ENCODE assay signal across 25 mouse cellular contexts in the genomic region with DNA sequence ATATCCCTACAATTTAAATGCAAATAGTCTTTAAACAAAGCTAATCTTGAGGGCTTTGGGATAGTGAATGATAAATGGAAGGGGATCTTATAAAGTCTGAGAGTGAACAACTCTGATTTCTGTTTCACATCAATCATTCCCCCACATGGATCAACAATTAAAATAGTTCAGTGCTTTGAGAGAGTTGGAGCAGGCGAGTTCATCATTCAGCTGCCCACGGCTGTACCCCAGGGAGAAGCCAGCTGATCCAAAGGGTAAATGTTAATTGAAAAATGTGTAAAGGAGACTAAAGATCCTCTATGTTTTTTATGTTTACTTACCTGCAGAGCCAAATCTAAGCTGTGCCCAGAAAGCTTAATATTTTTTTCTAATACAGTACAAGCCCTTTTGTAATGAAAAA.
A peak's percentile ranks its signal among the peaks of the same experiment; 100 is the strongest.
DNase-seq lines count a peak whose midpoint lies in the region; ATAC-seq and TF ChIP-seq lines count a peak whose summit lies in the region.
"Had no signal": no experiment of that assay in that cellular context is flagged by ENCODE, and none has a peak within 500 bp of the region (broad histone marks: within the 10 kb centered on the region; RNA-seq: fewer than 3 reads in every experiment).

No protein-coding gene starts in this region.

- no peaks in the 10 kb centered on the region for H3K36me3 ChIP-seq in hindbrain, embryonic 12.5 days
- H3K36me3 ChIP-seq in hindbrain, embryonic 16.5 days (ENCODE audit: control insufficient read depth, insufficient read depth, low read length) = no peaks in the 10 kb centered on the region
- H3K36me3 ChIP-seq in midbrain, embryonic 14.5 days (ENCODE audit: control insufficient read depth, insufficient read depth, low read length) = no peaks in the 10 kb centered on the region
- H3K36me3 ChIP-seq in midbrain, embryonic 16.5 days (ENCODE audit: control insufficient read depth, insufficient read depth, low read length) = no peaks in the 10 kb centered on the region
- H3K36me3 ChIP-seq: forebrain, embryonic 10.5 days; heart, embryonic 10.5 days; heart, embryonic 13.5 days; hindbrain, embryonic 13.5 days had no signal

- H3K9me3 ChIP-seq in hindbrain, embryonic 12.5 days (replicated peaks) = no peaks in the 10 kb centered on the region
- no peaks in the 10 kb centered on the region for H3K9me3 ChIP-seq in hindbrain, embryonic 16.5 days (ENCODE audit: control insufficient read depth, low read length)
- H3K9me3 ChIP-seq in midbrain, embryonic 14.5 days (ENCODE audit: control insufficient read depth, low read length) = no peaks in the 10 kb centered on the region
- no peaks in the 10 kb centered on the region for H3K9me3 ChIP-seq in midbrain, embryonic 16.5 days (replicated peaks; ENCODE audit: control insufficient read depth, low read length, poor library complexity, severe bottlenecking)
- H3K9me3 ChIP-seq: forebrain, embryonic 10.5 days; forebrain, embryonic 13.5 days; heart, embryonic 10.5 days; heart, embryonic 13.5 days; hindbrain, embryonic 13.5 days had no signal

- H3K4me3 ChIP-seq in hindbrain, embryonic 12.5 days = no peak overlapping the region
- no peak overlapping the region for H3K4me3 ChIP-seq in hindbrain, embryonic 16.5 days (ENCODE audit: low read length)
- H3K4me3 ChIP-seq in midbrain, embryonic 14.5 days (replicated peaks; ENCODE audit: low read depth, low read length) = no peak overlapping the region
- no peak overlapping the region for H3K4me3 ChIP-seq in midbrain, embryonic 16.5 days (ENCODE audit: low read depth, low read length)
- H3K4me3 ChIP-seq: forebrain, embryonic 10.5 days; forebrain, embryonic 13.5 days; heart, adult 2 months; heart, embryonic 10.5 days; heart, embryonic 13.5 days; hindbrain, embryonic 13.5 days had no signal

- H3K27me3 ChIP-seq in hindbrain, embryonic 12.5 days = no peaks in the 10 kb centered on the region
- H3K27me3 ChIP-seq in hindbrain, embryonic 16.5 days (replicated peaks; ENCODE audit: control insufficient read depth, insufficient read depth, low read length) = no peaks in the 10 kb centered on the region
- no peaks in the 10 kb centered on the region for H3K27me3 ChIP-seq in midbrain, embryonic 14.5 days (ENCODE audit: control insufficient read depth, insufficient read depth, low read length)
- H3K27me3 ChIP-seq in midbrain, embryonic 16.5 days (ENCODE audit: control insufficient read depth, insufficient read depth, low read depth, low read length) = no peaks in the 10 kb centered on the region
- H3K27me3 ChIP-seq: forebrain, embryonic 13.5 days; heart, embryonic 13.5 days; hindbrain, embryonic 13.5 days had no signal

- H3K27ac ChIP-seq in hindbrain, embryonic 12.5 days = no peak overlapping the region
- no peak overlapping the region for H3K27ac ChIP-seq in hindbrain, embryonic 16.5 days (ENCODE audit: low read depth, low read length)
- no peak overlapping the region for H3K27ac ChIP-seq in midbrain, embryonic 14.5 days (replicated peaks; ENCODE audit: low read depth, low read length)
- H3K27ac ChIP-seq in midbrain, embryonic 16.5 days (ENCODE audit: low read length) = no peak overlapping the region
- H3K27ac ChIP-seq: forebrain, embryonic 10.5 days; forebrain, embryonic 13.5 days; heart, adult 2 months; heart, embryonic 10.5 days; heart, embryonic 13.5 days; hindbrain, embryonic 13.5 days had no signal

- no peak overlapping the region for H3K9ac ChIP-seq in hindbrain, embryonic 12.5 days
- H3K9ac ChIP-seq in hindbrain, embryonic 16.5 days (ENCODE audit: low read depth, low read length) = no peak overlapping the region
- no peak overlapping the region for H3K9ac ChIP-seq in midbrain, embryonic 14.5 days (replicated peaks; ENCODE audit: low read length)
- H3K9ac ChIP-seq in midbrain, embryonic 16.5 days (ENCODE audit: low read depth, low read length) = no peak overlapping the region
- H3K9ac ChIP-seq: forebrain, embryonic 13.5 days; heart, embryonic 13.5 days; hindbrain, embryonic 13.5 days had no signal

- peak; percentile 35 for DNase-seq in embryo, embryonic 10.5 days (ENCODE audit: low spot score)
- DNase-seq in embryo, embryonic 10 days (ENCODE audit: low spot score) = no peak
- peak; percentile 26 for DNase-seq in midbrain, embryonic 14.5 days
- peak; percentile 19 for DNase-seq in brain, embryonic 14.5 days (ENCODE audit: low read depth)
- no peak for DNase-seq in ovary, adult 18-20 months (ENCODE audit: low spot score)
- DNase-seq: adrenal gland, adult 8-10 months; adrenal gland, postnatal 25 days; cerebellum, adult 18-20 months; cerebellum, adult 9-11 months; cerebellum, postnatal 25 days; gastrocnemius, postnatal 10 days; gastrocnemius, postnatal 36 days; heart, adult 2 months; heart, postnatal 14 days; heart, postnatal 4 days had no signal

- no peak for TF ChIP-seq POLR2A in brain, embryonic 14.5 days (IDR thresholded peaks at IDR 0.05; ENCODE audit: borderline replicate concordance, extremely low read depth, insufficient read depth, insufficient read length, poor library complexity, severe bottlenecking)

- no peaks in the 10 kb centered on the region for H3K4me1 ChIP-seq in hindbrain, embryonic 12.5 days
- no peaks in the 10 kb centered on the region for H3K4me1 ChIP-seq in hindbrain, embryonic 16.5 days (ENCODE audit: control insufficient read depth, insufficient read depth, low read depth, low read length)
- H3K4me1 ChIP-seq in midbrain, embryonic 14.5 days (ENCODE audit: control insufficient read depth, insufficient read depth, low read length) = no peaks in the 10 kb centered on the region
- no peaks in the 10 kb centered on the region for H3K4me1 ChIP-seq in midbrain, embryonic 16.5 days (ENCODE audit: control insufficient read depth, insufficient read depth, low read length)
- H3K4me1 ChIP-seq: forebrain, embryonic 10.5 days; forebrain, embryonic 13.5 days; heart, embryonic 10.5 days; heart, embryonic 13.5 days; hindbrain, embryonic 13.5 days had no signal

- no peak for TF ChIP-seq CTCF in brain, embryonic 14.5 days (IDR thresholded peaks at IDR 0.05; ENCODE audit: borderline replicate concordance, extremely low read depth, insufficient read depth, insufficient read length)

- ATAC-seq in hindbrain, embryonic 12.5 days (ENCODE audit: low FRiP score) = 0 out of 2 replicates have a peak, but pooled peaks have one; percentile 46
- ATAC-seq in hindbrain, embryonic 16.5 days = no peak
- no peak for ATAC-seq in midbrain, embryonic 14.5 days (ENCODE audit: low FRiP score, low TSS enrichment)
- no peak for ATAC-seq in midbrain, embryonic 16.5 days
- ATAC-seq: activated CD4-positive, CD25-positive, alpha-beta regulatory T cell, adult 4 months; forebrain, embryonic 13.5 days; forebrain, embryonic 16.5 days had no signal

- 24% methylated on average over 2 of the region's 2 CpGs for WGBS in hindbrain, embryonic 12.5 days
- 10% methylated on average over 2 of the region's 2 CpGs for WGBS in hindbrain, embryonic 16.5 days
- WGBS in midbrain, embryonic 14.5 days = 40% methylated on average over 2 of the region's 2 CpGs
- 29% methylated on average over 2 of the region's 2 CpGs for WGBS in midbrain, embryonic 16.5 days

- no peak overlapping the region for H3K4me2 ChIP-seq in hindbrain, embryonic 12.5 days (replicated peaks)
- H3K4me2 ChIP-seq in hindbrain, embryonic 16.5 days (ENCODE audit: low read length) = no peak overlapping the region
- H3K4me2 ChIP-seq in midbrain, embryonic 14.5 days (ENCODE audit: low read length) = no peak overlapping the region
- no peak overlapping the region for H3K4me2 ChIP-seq in midbrain, embryonic 16.5 days (ENCODE audit: low read length)
- H3K4me2 ChIP-seq: forebrain, embryonic 13.5 days; heart, embryonic 13.5 days; hindbrain, embryonic 13.5 days had no signal

Comparison
In these comparisons a context has a peak if more than half of its experiments do, and no peak if none do; other contexts are left out.
1. DNase-seq: peak in embryo, embryonic 10.5 days (single experiment), midbrain, embryonic 14.5 days (single experiment) and brain, embryonic 14.5 days (single experiment); none in embryo, embryonic 10 days (single experiment) and ovary, adult 18-20 months (single experiment).